Mouse (Mus musculus): ENCODE measurements around the gene N6amt1. TPM values are rescaled to one million over a fixed set of nuclear protein-coding genes. Genes with fewer than 3 reads are reported as not detected.
A peak's percentile ranks its signal among the peaks of the same experiment; 100 is the strongest.

N6amt1 gene
- 10 to 100 TPM; 19.1 to 19.3 TPM for total RNA-seq (2021)

GRCm38 (mm10) chr16:87354075-87354583, at the start of gene N6amt1:
Gene N6amt1, plus strand, starts transcription at chr16:87354185.
- peak; percentile 96 for DNase-seq (ENCODE audit: low spot score in 2 of 2)
- intact Hi-C loops (cut with DNase I): no loop called here

- DNase-seq (ENCODE audit: low spot score in 2 of 2): no peak
- intact Hi-C loops (cut with DNase I): no loop called here
Measured at GRCm38 (mm10) chr16:87305251-87306011, 48.6 kb upstream of the N6amt1 start.

GRCm38 (mm10) chr16:87307109-87307735, 46.8 kb upstream of the N6amt1 start:
- intact Hi-C loops (cut with DNase I): no loop called here
- peak; percentile 17 to 39 for DNase-seq (ENCODE audit: low spot score in 2 of 2)

DNA sequence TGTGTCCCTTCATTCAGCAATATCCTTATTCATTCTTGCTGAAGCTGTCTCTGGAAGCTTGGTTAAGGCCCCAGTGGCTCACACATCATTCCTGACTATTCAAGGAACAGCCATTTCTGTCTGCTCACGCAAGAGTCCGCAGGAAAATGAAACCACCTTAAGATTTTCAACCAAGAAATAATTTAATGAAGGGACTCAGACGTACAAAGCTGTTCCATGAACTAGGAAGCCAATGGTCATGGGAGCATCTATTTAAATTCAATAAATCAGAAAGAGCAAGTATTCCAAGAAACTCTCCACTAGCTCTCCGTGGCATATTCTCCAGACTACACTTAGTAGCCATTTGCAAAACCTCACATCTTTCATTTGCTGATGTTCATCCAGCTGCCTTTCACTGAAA, 43.3 kb upstream of the N6amt1 start:
- intact Hi-C loops (cut with DNase I): no loop called here
- no peak for DNase-seq (ENCODE audit: low spot score in 2 of 2)

GRCm38 (mm10) chr16:87318200-87318811, 35.7 kb upstream of the N6amt1 start:
- intact Hi-C loops (cut with DNase I): no loop called here
- no peak for DNase-seq (ENCODE audit: low spot score in 2 of 2)

GRCm38 (mm10) chr16:87318998-87319397, 35.0 kb upstream of the N6amt1 start:
- no peak for DNase-seq (ENCODE audit: low spot score in 2 of 2)

GRCm38 (mm10) chr16:87319541-87320251, 34.3 kb upstream of the N6amt1 start:
- intact Hi-C loops (cut with DNase I): no loop called here
- DNase-seq (ENCODE audit: low spot score in 2 of 2): no peak

More at GRCm38 (mm10) chr16:87318998-87319397, 35.0 kb upstream of the N6amt1 start:
- intact Hi-C loops (cut with DNase I): no loop called here

- DNase-seq (ENCODE audit: low spot score in 2 of 2): no peak
- intact Hi-C loops (cut with DNase I): no loop called here
Measured at GRCm38 (mm10) chr16:87320252-87320555, 33.8 kb upstream of the N6amt1 start.

- DNase-seq (ENCODE audit: low spot score in 2 of 2): no peak
- intact Hi-C loops (cut with DNase I): no loop called here
Measured at GRCm38 (mm10) chr16:87324571-87324970, 29.4 kb upstream of the N6amt1 start.

DNA sequence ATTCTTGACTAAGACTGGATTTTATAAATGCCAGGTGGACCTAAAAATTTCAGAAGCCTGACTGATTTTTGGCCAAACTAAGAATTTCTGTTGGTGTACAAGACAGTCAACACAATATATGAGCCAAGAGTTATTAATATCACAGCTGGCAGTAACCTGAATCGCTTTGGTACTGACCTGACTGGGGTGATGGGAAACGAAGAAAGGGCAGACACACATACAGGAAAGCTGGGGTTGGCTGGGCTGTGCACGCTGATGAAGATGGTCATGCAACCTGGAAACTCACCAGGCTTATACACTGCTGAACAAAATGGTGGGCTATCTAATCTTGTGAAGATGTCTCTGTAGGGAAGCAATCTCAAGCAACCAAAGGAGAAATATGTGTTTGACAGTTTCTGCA, 24.0 kb upstream of the N6amt1 start:
- intact Hi-C loops (cut with DNase I): no loop called here
- DNase-seq (ENCODE audit: low spot score in 2 of 2): no peak

DNA sequence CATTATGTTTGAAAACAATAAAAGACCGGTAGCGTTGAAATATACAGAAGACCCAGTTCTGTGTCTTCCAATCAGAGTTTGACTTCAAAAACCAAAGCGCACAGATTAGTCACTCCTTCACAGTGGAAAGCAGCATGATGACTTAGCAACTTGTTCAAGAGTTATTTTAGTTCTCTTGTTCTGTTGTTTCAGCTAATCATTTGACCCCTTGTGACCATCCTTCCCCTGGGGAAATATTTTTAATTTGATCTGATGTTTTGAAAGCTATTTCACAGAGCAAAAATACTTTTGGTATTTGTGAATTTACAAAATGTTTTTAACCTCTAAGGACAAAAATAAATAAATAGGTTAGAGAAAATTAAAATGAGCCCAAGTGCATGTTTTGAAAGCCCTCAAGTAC, 19.2 kb upstream of the N6amt1 start:
- no peak for DNase-seq (ENCODE audit: low spot score in 2 of 2)
- intact Hi-C loops (cut with DNase I): no loop called here

- intact Hi-C loops (cut with DNase I): no loop called here
Measured at GRCm38 (mm10) chr16:87341043-87341572, 12.9 kb upstream of the N6amt1 start.

DNA sequence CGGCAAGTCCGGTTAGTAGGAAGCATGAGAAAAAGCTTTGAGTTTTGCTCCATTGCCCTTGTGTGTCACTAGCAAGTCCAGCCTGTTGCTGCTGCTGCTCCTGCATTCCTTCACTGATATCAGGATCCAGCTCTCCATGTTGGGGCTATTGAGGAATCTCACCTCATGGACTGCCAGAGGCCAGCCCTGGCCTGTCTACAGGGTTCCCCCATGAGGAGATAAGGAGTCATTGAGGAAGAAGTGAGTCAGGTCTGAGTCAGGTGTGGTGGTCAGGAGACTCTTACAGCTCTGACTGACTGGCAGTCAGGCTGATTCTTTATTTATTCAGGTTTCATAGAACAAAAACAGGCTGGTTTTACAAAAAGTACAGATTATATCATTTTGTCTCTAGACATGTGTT, 5.9 kb upstream of the N6amt1 start:
- intact Hi-C loops (cut with DNase I): no loop called here
- no peak for DNase-seq (ENCODE audit: low spot score in 2 of 2)

More at GRCm38 (mm10) chr16:87341043-87341572, 12.9 kb upstream of the N6amt1 start:
- DNase-seq (ENCODE audit: low spot score in 2 of 2): no peak

- DNase-seq (ENCODE audit: low spot score in 2 of 2): no peak
- intact Hi-C loops (cut with DNase I): no loop called here
Measured at GRCm38 (mm10) chr16:87351386-87352105, 2.4 kb upstream of the N6amt1 start.

DNA sequence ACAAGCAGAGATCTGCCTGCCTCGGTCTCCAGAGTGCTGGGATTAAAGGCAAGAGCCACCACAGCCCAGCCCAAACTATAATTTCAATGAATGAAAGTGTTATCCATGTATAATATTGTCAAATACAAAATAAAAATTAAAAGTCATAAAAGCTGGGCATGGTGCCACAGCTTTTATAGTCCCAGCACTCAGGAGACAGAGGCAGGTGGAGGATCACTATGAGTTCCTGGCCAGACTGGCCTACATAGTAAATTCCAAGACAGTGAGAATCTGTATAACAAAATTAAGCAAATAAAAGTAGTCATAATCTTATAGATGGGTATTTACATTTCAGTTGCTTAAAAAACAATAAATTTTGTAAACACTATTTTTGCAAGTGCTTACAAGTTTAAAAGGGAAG, 380 bp upstream of the N6amt1 start:
- intact Hi-C loops (cut with DNase I): no loop called here

DNA sequence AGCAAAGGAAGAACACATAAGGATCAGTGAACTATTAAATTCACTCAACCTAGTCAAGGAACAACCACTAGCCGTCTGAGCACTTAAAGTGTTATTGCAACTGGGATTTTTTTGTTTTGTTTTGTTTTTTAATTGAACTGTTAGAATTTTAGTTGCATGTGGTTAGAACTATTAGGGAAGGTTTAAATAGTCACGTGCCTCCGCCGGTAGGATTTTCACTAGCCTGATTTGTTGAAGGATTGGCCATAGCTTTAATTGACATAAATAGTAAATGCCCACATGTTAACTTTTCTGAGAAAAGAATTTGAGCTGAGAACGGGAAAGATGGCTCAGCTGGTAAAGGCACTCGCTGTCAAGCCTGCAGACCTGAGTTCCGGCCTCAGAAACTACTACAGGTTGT, 763 bp downstream of the N6amt1 start:
- no peak for DNase-seq (ENCODE audit: low spot score in 2 of 2)
- intact Hi-C loops (cut with DNase I): no loop called here

More for the DNA sequence above, 380 bp upstream of the N6amt1 start:
- DNase-seq (ENCODE audit: low spot score in 2 of 2): no peak

DNA sequence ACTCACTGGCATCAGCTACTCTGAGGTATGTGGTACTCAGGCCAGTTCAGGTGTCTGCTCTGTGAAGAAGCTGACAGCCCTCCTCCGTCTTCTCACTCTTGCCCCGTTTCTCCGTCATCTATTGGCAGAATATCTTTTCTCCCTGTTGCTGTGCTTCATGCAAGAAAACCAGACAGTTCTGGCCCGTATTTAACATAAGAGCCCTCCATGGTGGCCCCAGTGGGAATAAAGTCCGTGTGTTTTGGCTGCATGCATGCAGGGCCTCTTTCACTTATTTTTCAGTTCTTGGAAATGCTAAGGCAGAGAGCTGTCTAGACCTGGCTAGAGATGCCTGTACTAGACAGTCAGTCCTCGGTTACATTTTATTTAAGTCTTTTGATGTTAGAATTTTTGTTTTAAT, 6.1 kb downstream of the N6amt1 start:
- no peak for DNase-seq (ENCODE audit: low spot score in 2 of 2)
- intact Hi-C loops (cut with DNase I): no loop called here

DNA sequence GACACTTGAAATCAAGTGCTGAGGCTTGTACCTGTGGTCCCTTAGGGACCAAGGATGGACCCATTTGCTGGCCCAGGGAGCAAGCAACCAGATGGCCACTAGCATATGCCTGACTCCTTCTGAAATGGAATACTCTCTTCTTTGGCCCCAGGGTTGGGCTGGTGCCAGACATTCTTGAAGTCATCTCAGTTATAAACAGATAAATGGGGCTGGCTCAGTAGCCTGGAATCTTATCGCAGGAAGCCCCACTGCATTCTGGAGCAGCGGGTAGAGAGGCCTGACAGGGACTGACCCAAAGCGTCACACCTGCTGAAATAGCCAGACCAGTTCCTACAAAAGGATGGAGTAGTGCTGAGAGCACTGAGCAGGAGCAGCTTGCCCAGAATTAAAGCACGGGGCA, 10.2 kb downstream of the N6amt1 start:
- intact Hi-C loops (cut with DNase I): no loop called here
- no peak for DNase-seq (ENCODE audit: low spot score in 2 of 2)

GRCm38 (mm10) chr16:87366035-87366434, 12.1 kb downstream of the N6amt1 start:
- intact Hi-C loops (cut with DNase I): no loop called here

More at GRCm38 (mm10) chr16:87366035-87366434, 12.1 kb downstream of the N6amt1 start:
- no peak for DNase-seq (ENCODE audit: low spot score in 2 of 2)

All from left cerebral cortex, postnatal 36 days (tissue).